Mouse (Mus musculus) limb, embryonic 15.5 days (tissue): Measurements from ENCODE around the gene Zfhx2. TPM values are rescaled to one million over a fixed set of nuclear protein-coding genes. Genes with fewer than 3 reads are reported as not detected.
"Not testable (repeated sequence)": the region's sequence is repeated elsewhere in the genome, so short reads cannot be mapped to it uniquely, and the experiment has no call there.

Source experiments
- ATAC-seq: fragments of 200-750 bp; cut with Nextera tagmentation; 2 replicates; pipeline ENCODE4 v1.8.0; 2017; ENCODE audit warnings: low read depth, moderate TSS enrichment; ENCODE audit not compliant: insufficient number of reproducible peaks, low FRiP score, low TSS enrichment
- H3K27ac ChIP-seq: fragments of 300-500 bp; sonication (generic); 2 replicates; pipeline ENCODE4 v1.5.1; 2015; ENCODE audit warnings: moderate library complexity, mild to moderate bottlenecking, inconsistent platforms
- H3K27me3 ChIP-seq: fragments of 300-500 bp; sonication (generic); 2 replicates; pipeline ENCODE4 v1.6.1; 2015; ENCODE audit warnings: inconsistent platforms
- H3K36me3 ChIP-seq: fragments of 300-500 bp; sonication (generic); 2 replicates; pipeline ENCODE4 v1.6.1; 2015; ENCODE audit warnings: inconsistent platforms
- H3K4me1 ChIP-seq: fragments of 300-500 bp; sonication (generic); 2 replicates; pipeline ENCODE4 v1.6.1; 2015; ENCODE audit warnings: inconsistent platforms
- H3K4me2 ChIP-seq: fragments of 300-500 bp; sonication (generic); 2 replicates; pipeline ENCODE4 v1.6.1; 2015; ENCODE audit warnings: mild to moderate bottlenecking, inconsistent platforms
- H3K4me3 ChIP-seq: fragments of 300-500 bp; sonication (generic); 2 replicates; pipeline ENCODE4 v1.5.1; 2015; ENCODE audit warnings: mild to moderate bottlenecking, inconsistent platforms
- H3K9ac ChIP-seq: fragments of 300-500 bp; sonication (generic); 2 replicates; pipeline ENCODE4 v1.6.1; 2015; ENCODE audit warnings: inconsistent platforms
- H3K9me3 ChIP-seq: fragments of 300-500 bp; sonication (generic); 2 replicates; pipeline ENCODE4 v1.6.1; 2016; ENCODE audit warnings: inconsistent platforms
- WGBS: fragments of 180-500 bp; shearing (Covaris S2); methylation state at CpG from one replicate; pipeline ENCODE4 v1.1.7; 2015; 5-methylcytosine and 5-hydroxymethylcytosine counted together
- polyA plus RNA-seq: library from polyadenylated mRNA; unstranded; fragments of >200 nt; fragmentation: Nextera tagmentation; extraction: Ambion mirVana; gene quantifications from 2 replicates; pipeline ENCODE4 v1.2.1, GENCODE M21; 2015

Gene Zfhx2
- polyA plus RNA-seq, 1 experiment from 2014 or later: 4.8 TPM

GRCm38 (mm10) chr14:55055167-55055834 is 36.8 kb downstream of the Zfhx2 start:
- Histone ChIP-seq H3K27me3 (no peaks in the 10 kb centered on the region), H3K9me3 (no peaks in the 10 kb centered on the region), H3K36me3 (no peaks in the 10 kb centered on the region), H3K4me3 (no peak overlapping the region), H3K9ac (no peak overlapping the region), H3K4me2 (no peak overlapping the region), H3K4me1 (peaks cover 16% of the 10 kb centered on the region; the same call in 1 of the 2 replicates), H3K27ac (no peak overlapping the region)
- 61% methylated on average over 11 of the region's 11 CpGs for WGBS
- ATAC-seq: peak; percentile 35; the same call in 1 of the 2 replicates

- 82% methylated on average over 10 of the region's 10 CpGs for WGBS
- Histone ChIP-seq H3K36me3 (no peaks in the 10 kb centered on the region), H3K27ac (0 out of 2 replicates have a peak overlapping the region, but pooled peaks have one; percentile 17), H3K4me3 (no peak overlapping the region), H3K4me1 (peaks cover 16% of the 10 kb centered on the region; the same call in 1 of the 2 replicates), H3K9ac (no peak overlapping the region), H3K27me3 (no peaks in the 10 kb centered on the region), H3K9me3 (no peaks in the 10 kb centered on the region), H3K4me2 (no peak overlapping the region)
- no peak for ATAC-seq
Observed at GRCm38 (mm10) chr14:55054191-55054749, 37.9 kb downstream of the Zfhx2 start.

GRCm38 (mm10) chr14:55053708-55054190 is 38.4 kb downstream of the Zfhx2 start:
- Histone ChIP-seq H3K27ac (no peak overlapping the region), H3K36me3 (no peaks in the 10 kb centered on the region), H3K27me3 (no peaks in the 10 kb centered on the region), H3K9me3 (no peaks in the 10 kb centered on the region), H3K4me2 (no peak overlapping the region), H3K9ac (no peak overlapping the region), H3K4me3 (no peak overlapping the region), H3K4me1 (peaks cover 16% of the 10 kb centered on the region; the same call in 1 of the 2 replicates)
- ATAC-seq: no peak
- WGBS: 77% methylated on average over 17 of the region's 17 CpGs

- Histone ChIP-seq H3K27ac (no peak overlapping the region), H3K4me2 (no peak overlapping the region), H3K9ac (no peak overlapping the region), H3K9me3 (no peaks in the 10 kb centered on the region), H3K4me1 (peaks cover 16% of the 10 kb centered on the region; the same call in 1 of the 2 replicates), H3K36me3 (no peaks in the 10 kb centered on the region), H3K27me3 (no peaks in the 10 kb centered on the region), H3K4me3 (no peak overlapping the region)
- no peak for ATAC-seq
- WGBS: 65% methylated on average over 4 of the region's 4 CpGs
Observed at GRCm38 (mm10) chr14:55053050-55053449, 39.1 kb downstream of the Zfhx2 start.

- H3K9ac ChIP-seq: no peak overlapping the region
- H3K36me3 ChIP-seq: no peaks in the 10 kb centered on the region
- H3K27me3 ChIP-seq: no peaks in the 10 kb centered on the region
- H3K4me2 ChIP-seq: no peak overlapping the region
- 69% methylated on average over 9 of the region's 9 CpGs for WGBS
- H3K27ac ChIP-seq: no peak overlapping the region
- ATAC-seq: no peak
- H3K9me3 ChIP-seq: no peaks in the 10 kb centered on the region
- H3K4me1 ChIP-seq: peaks cover 16% of the 10 kb centered on the region; the same call in 1 of the 2 replicates
- H3K4me3 ChIP-seq: no peak overlapping the region
Observed at GRCm38 (mm10) chr14:55052496-55052895, 39.6 kb downstream of the Zfhx2 start.

GRCm38 (mm10) chr14:55047971-55048531 is 44.1 kb downstream of the Zfhx2 start:
- WGBS: 81% methylated on average over 2 of the region's 2 CpGs
- 0 out of 2 replicates have a peak, but pooled peaks cover 4% of the 10 kb centered on the region for H3K4me1 ChIP-seq
- H3K27ac ChIP-seq: no peak overlapping the region
- no peaks in the 10 kb centered on the region for H3K9me3 ChIP-seq
- no peak overlapping the region for H3K9ac ChIP-seq
- no peaks in the 10 kb centered on the region for H3K36me3 ChIP-seq
- no peak overlapping the region for H3K4me2 ChIP-seq
- H3K4me3 ChIP-seq: no peak overlapping the region
- no peak for ATAC-seq
- H3K27me3 ChIP-seq: no peaks in the 10 kb centered on the region

GRCm38 (mm10) chr14:55043694-55044093 is 48.4 kb downstream of the Zfhx2 start:
- H3K27me3 ChIP-seq, H3K9ac ChIP-seq, H3K27ac ChIP-seq, ATAC-seq, H3K4me2 ChIP-seq, H3K4me3 ChIP-seq, H3K9me3 ChIP-seq, H3K4me1 ChIP-seq, H3K36me3 ChIP-seq: not testable (repeated sequence)
- 83% methylated on average over 1 of the region's 2 CpGs for WGBS

GRCm38 (mm10) chr14:55032695-55033225 is 59.4 kb downstream of the Zfhx2 start:
- no peak overlapping the region for H3K4me3 ChIP-seq
- ATAC-seq: no peak
- 61% methylated on average over 19 of the region's 19 CpGs for WGBS
- H3K27me3 ChIP-seq: no peaks in the 10 kb centered on the region
- no peak overlapping the region for H3K4me2 ChIP-seq
- H3K27ac ChIP-seq: no peak overlapping the region
- H3K36me3 ChIP-seq: no peaks in the 10 kb centered on the region
- H3K4me1 ChIP-seq: peaks cover 10% of the 10 kb centered on the region
- H3K9me3 ChIP-seq: no peaks in the 10 kb centered on the region
- H3K9ac ChIP-seq: no peak overlapping the region

GRCm38 (mm10) chr14:55029034-55029698 is 63.0 kb downstream of the Zfhx2 start:
- Histone ChIP-seq H3K27me3 (no peaks in the 10 kb centered on the region), H3K27ac (no peak overlapping the region), H3K4me1 (peaks cover 14% of the 10 kb centered on the region), H3K4me2 (no peak overlapping the region), H3K4me3 (no peak overlapping the region), H3K36me3 (peaks cover 17% of the 10 kb centered on the region), H3K9me3 (no peaks in the 10 kb centered on the region), H3K9ac (no peak overlapping the region)
- 13% methylated on average over 11 of the region's 11 CpGs for WGBS
- no peak for ATAC-seq

- no peak overlapping the region for H3K27ac ChIP-seq
- H3K9ac ChIP-seq: no peak overlapping the region
- no peak overlapping the region for H3K4me2 ChIP-seq
- H3K4me1 ChIP-seq: peaks cover 14% of the 10 kb centered on the region
- H3K4me3 ChIP-seq: no peak overlapping the region
- WGBS: 9% methylated on average over 5 of the region's 5 CpGs
- H3K27me3 ChIP-seq: no peaks in the 10 kb centered on the region
- no peaks in the 10 kb centered on the region for H3K9me3 ChIP-seq
- ATAC-seq: no peak
- peaks cover 24% of the 10 kb centered on the region for H3K36me3 ChIP-seq
Observed at GRCm38 (mm10) chr14:55028333-55028835, 63.7 kb downstream of the Zfhx2 start.

- Histone ChIP-seq H3K27ac (no peak overlapping the region), H3K4me2 (no peak overlapping the region), H3K9ac (no peak overlapping the region), H3K27me3 (no peaks in the 10 kb centered on the region), H3K4me1 (peaks cover 14% of the 10 kb centered on the region), H3K9me3 (no peaks in the 10 kb centered on the region), H3K4me3 (no peak overlapping the region), H3K36me3 (peaks cover 31% of the 10 kb centered on the region)
- 24% methylated on average over 6 of the region's 6 CpGs for WGBS
- ATAC-seq: no peak
Observed at GRCm38 (mm10) chr14:55027653-55028052, 64.5 kb downstream of the Zfhx2 start.
